Mouse (Mus musculus) bone marrow, adult 2 months (tissue): ENCODE measurements around the gene Pola1.

Source experiments
- CTCF ChIP-seq: fragments of 200-500 bp; IDR thresholded peaks from 2 replicates; pipeline ENCODE4 v1.5.1; 2011; ENCODE audit warnings: low read length, control low read depth; ENCODE audit not compliant: control insufficient read depth, insufficient read depth
- POLR2A ChIP-seq: fragments of 200-500 bp; IDR thresholded peaks from 2 replicates; pipeline ENCODE4 v1.6.1; 2011; ENCODE audit warnings: low read depth, mild to moderate bottlenecking, control low read depth, low read length, borderline replicate concordance; ENCODE audit not compliant: control insufficient read depth

GRCm38 (mm10) chrX:93630256-93630655 lies 1.7 kb downstream of the Pola1 start:
- TF ChIP-seq CTCF (no peak), POLR2A (no peak)
